Mouse (Mus musculus) midbrain, embryonic 16.5 days (tissue): ENCODE results near the gene Trip4. TPM values are rescaled to one million over a fixed set of nuclear protein-coding genes. Genes with fewer than 3 reads are reported as not detected.

ENCODE experiments used
- ATAC-seq: fragments of 200-750 bp; cut with Nextera tagmentation; 2 replicates; pipeline ENCODE4 v1.8.0; 2017; ENCODE audit warnings: moderate TSS enrichment
- H3K27ac ChIP-seq: fragments of 300-500 bp; sonication (generic); 2 replicates; pipeline ENCODE4 v1.5.1; 2014; ENCODE audit warnings: mild to moderate bottlenecking, low read length, mixed read lengths
- H3K27me3 ChIP-seq: fragments of 300-500 bp; sonication (generic); 2 replicates; pipeline ENCODE4 v1.6.1; 2014; ENCODE audit warnings: low read depth, low read length, mixed read lengths; ENCODE audit not compliant: control insufficient read depth, insufficient read depth
- H3K36me3 ChIP-seq: fragments of 300-500 bp; sonication (generic); 2 replicates; pipeline ENCODE4 v1.6.1; 2014; ENCODE audit warnings: mild to moderate bottlenecking, low read length, moderate library complexity, mixed read lengths; ENCODE audit not compliant: control insufficient read depth, insufficient read depth
- H3K4me1 ChIP-seq: fragments of 300-500 bp; sonication (generic); 2 replicates; pipeline ENCODE4 v1.6.1; 2014; ENCODE audit warnings: mild to moderate bottlenecking, low read length, mixed read lengths; ENCODE audit not compliant: control insufficient read depth, insufficient read depth
- H3K4me2 ChIP-seq: fragments of 300-500 bp; sonication (generic); 2 replicates; pipeline ENCODE4 v1.6.1; 2014; ENCODE audit warnings: mild to moderate bottlenecking, low read length, mixed read lengths
- H3K4me3 ChIP-seq: fragments of 300-500 bp; sonication (generic); 2 replicates; pipeline ENCODE4 v1.5.1; 2014; ENCODE audit warnings: low read depth, mild to moderate bottlenecking, low read length, moderate library complexity, mixed read lengths
- H3K9ac ChIP-seq: fragments of 300-500 bp; sonication (generic); 2 replicates; pipeline ENCODE4 v1.6.1; 2014; ENCODE audit warnings: low read depth, low read length, mixed read lengths
- H3K9me3 ChIP-seq: fragments of 300-500 bp; sonication (generic); replicated peaks from 2 replicates; pipeline ENCODE4 v1.6.1; 2014; ENCODE audit warnings: mild to moderate bottlenecking, low read length, mixed read lengths; ENCODE audit not compliant: control insufficient read depth, poor library complexity, severe bottlenecking
- WGBS: fragments of 180-500 bp; shearing (Covaris S2); extraction: QIAGEN DNeasy Blood & Tissue Kit; methylation state at CpG from one replicate; pipeline ENCODE4 v1.1.7; 2014; 5-methylcytosine and 5-hydroxymethylcytosine counted together
- polyA plus RNA-seq: library from polyadenylated mRNA; unstranded; fragments of >200 nt; fragmentation: Nextera tagmentation; extraction: Ambion mirVana; gene quantifications from 2 replicates; pipeline ENCODE4 v1.2.1, GENCODE M21; 2015

The Trip4 gene
- 33.8 and 35.8 TPM in 2 replicates for polyA plus RNA-seq

DNA sequence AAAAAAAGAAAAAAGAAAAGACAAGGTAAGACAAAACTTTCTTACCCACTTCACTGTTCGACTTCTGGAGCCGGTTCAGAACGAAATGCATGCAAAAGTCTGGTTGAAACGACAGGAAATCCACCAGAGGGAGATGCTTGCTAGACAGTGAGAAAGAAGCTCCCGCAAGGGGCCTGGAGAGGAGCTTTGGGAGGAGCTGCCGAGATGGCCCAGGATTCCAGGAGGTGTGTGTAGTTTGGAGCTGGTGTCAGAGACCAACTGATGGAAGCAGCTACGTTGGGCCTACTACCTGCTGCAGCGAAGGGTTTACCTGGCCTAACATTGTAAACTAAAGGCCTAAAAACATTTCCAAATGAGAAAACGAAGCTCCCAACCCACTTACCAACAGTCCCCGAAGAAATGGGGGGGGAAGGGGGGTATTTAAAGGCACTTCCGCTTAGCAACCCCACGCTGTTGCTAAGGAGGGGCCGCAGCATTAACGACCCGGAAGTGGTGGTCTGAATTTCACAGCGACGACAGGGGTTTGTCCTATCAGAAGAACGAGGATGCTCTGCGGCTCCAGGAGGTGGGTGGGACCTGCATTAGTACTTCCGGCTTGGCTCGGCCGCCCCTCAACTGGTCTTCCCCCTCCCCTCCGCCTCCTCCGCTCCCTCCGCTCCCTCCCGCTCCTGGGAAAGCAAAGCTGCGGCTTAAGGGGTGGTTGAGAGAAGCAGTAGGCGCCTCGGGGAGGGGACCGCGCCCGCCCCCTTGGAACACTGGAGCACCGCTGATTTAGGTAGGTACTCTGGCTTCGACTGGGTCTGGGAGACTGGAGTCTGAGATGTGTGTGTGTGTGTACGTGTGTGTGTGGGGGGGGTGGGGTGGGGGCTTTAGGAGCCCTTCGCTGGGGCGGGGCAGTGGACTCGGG, at the start of gene Trip4, which contains the start of gene Csnk1g1:
Trip4 (minus strand) TSS at position 401 of the 907 bp plus-strand sequence.
Csnk1g1 (plus strand) TSS at position 531 of the 907 bp plus-strand sequence.
- ATAC-seq = peak; percentile 99
- no peaks in the 10 kb centered on the region for H3K27me3 ChIP-seq
- under 1% methylated on average over 38 of the region's 38 CpGs for WGBS

DNA sequence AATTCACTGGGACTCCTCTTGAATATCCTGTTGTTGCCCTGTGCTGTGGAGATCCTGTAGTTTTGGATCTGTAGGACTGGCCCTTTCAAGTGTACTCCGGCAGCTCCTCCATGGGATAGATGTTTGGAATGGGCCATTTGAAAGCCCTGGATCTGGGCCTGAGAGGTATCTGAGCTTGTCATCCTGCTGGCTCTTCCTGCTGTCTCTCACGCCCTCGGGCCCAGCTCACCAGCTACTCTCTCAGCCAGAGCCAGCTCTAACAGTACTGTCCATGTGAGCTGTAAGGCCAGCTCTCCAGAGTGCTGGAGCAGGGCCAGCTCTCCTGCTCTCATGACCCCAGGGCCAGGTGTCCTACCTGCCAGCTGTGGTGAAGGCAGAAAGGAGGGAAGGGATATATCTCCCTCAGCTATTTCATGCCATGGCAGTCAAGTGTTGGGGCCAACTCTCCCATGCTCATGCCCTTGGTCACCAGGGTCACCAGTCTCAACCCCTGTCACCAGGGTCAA, 42.5 kb upstream of the Trip4 start:
- Histone ChIP-seq H3K4me3 (no peak overlapping the region), H3K36me3 (no peaks in the 10 kb centered on the region; the same call in 1 of the 2 replicates), H3K4me2 (no peak overlapping the region), H3K9ac (no peak overlapping the region), H3K9me3 (no peaks in the 10 kb centered on the region), H3K27me3 (no peaks in the 10 kb centered on the region), H3K27ac (no peak overlapping the region), H3K4me1 (no peaks in the 10 kb centered on the region)
- WGBS = 92% methylated on average over 3 of the region's 3 CpGs
- ATAC-seq = no peak

More for the DNA sequence above, at the start of gene Trip4, which contains the start of gene Csnk1g1:
- Histone ChIP-seq H3K4me3 (peak within 1 kb of the TSS; percentile 83), H3K27ac (peak within 1 kb of the TSS; percentile 89), H3K9me3 (no peaks in the 10 kb centered on the region), H3K9ac (peak within 1 kb of the TSS; percentile 82), H3K4me2 (peak within 1 kb of the TSS; percentile 82), H3K4me1 (peaks cover 21% of the 10 kb centered on the region), H3K36me3 (no peaks in the 10 kb centered on the region)

DNA sequence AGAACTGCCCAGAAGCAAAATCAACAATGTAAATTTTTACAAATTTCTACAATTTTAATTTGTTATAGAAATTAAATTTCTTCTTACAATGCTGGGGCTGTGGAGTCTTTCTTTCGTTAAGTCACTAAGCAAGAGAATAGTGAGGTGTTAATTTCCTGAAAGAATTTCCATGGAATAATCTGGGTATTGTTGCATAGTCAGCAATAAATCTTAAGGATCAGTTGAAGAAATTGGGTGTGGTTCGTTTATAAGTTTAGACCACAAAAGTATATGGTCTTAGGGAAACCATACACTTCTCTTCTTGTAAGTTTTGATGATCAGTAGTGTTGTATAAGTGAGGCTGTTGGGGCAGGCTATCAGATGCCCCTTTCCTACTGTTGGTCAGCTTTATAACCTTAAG, 29.0 kb upstream of the Trip4 start:
- WGBS = 94% methylated on average over 2 of the region's 2 CpGs
- H3K27ac ChIP-seq = no peak overlapping the region
- H3K9me3 ChIP-seq = no peaks in the 10 kb centered on the region
- no peaks in the 10 kb centered on the region for H3K36me3 ChIP-seq
- H3K4me2 ChIP-seq = no peak overlapping the region
- no peak overlapping the region for H3K4me3 ChIP-seq
- no peak overlapping the region for H3K9ac ChIP-seq
- no peaks in the 10 kb centered on the region for H3K27me3 ChIP-seq
- ATAC-seq = no peak
- no peaks in the 10 kb centered on the region; the same call in 1 of the 2 replicates for H3K4me1 ChIP-seq

DNA sequence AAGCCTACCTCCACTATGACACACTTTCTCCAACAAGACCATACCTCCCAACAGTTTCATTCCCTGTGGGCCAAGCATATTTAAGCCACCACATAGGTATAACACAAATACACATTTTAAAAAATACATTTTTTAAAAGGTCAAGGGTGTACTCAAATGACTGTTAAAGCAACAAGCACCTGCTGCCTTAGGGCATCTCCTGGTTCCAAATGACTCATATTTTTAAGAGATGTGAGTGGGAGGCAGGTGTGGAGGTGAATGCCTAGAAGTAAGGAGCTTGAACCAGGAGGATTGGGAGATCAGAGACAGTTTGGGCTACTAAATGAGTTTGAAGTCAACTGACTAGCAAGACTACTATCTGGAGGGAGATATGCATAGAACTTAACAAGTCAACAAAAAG, 21.2 kb upstream of the Trip4 start:
- H3K27ac ChIP-seq = no peak overlapping the region
- H3K9me3 ChIP-seq = no peaks in the 10 kb centered on the region
- H3K27me3 ChIP-seq = no peaks in the 10 kb centered on the region
- peaks cover 3% of the 10 kb centered on the region for H3K4me1 ChIP-seq
- ATAC-seq = no peak
- no peak overlapping the region for H3K4me3 ChIP-seq
- H3K36me3 ChIP-seq = no peaks in the 10 kb centered on the region
- no peak overlapping the region for H3K4me2 ChIP-seq
- H3K9ac ChIP-seq = no peak overlapping the region

DNA sequence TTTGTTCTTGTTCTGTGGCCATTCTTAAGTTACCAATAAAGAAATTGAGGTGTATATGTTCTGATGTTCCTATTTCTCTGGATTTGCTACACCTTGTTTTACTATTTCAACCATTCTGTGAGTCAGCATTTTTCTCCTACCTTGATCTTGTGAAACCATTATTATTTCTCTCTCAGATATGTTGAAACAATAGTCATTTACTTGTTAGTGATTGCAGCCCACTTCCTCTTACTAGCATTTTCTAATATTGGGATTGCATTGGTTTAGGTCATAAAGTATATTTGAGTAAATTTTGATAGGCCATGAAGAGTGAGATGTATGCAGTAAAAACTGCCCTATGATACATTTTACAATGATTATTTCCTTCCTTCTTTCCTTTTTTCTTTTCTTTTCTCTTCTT, 19.9 kb upstream of the Trip4 start:
- no peaks in the 10 kb centered on the region for H3K9me3 ChIP-seq
- ATAC-seq = no peak
- no peak overlapping the region for H3K27ac ChIP-seq
- H3K4me1 ChIP-seq = peaks cover 3% of the 10 kb centered on the region
- H3K36me3 ChIP-seq = no peaks in the 10 kb centered on the region
- H3K4me2 ChIP-seq = no peak overlapping the region
- H3K27me3 ChIP-seq = no peaks in the 10 kb centered on the region
- no peak overlapping the region for H3K9ac ChIP-seq
- H3K4me3 ChIP-seq = no peak overlapping the region

DNA sequence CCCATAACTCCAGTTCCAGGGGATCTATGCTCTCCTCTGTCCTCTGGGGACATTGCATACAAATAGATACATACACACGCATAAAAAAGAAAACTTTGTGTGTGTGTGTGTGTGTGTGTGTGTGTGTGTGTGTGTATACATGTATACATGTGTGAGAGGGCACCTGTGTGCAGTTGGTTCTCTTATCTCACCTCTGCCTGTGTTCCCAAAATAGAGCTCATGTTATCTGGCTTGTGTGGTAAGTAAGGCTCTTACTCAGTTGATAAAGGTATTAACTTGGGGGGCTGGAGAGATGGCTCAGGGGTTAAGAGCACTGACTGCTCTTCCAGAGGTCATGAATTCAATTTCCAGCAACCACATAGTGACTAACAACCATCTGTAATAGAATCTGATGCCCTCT, 8.4 kb upstream of the Trip4 start:
- Histone ChIP-seq H3K27me3 (no peaks in the 10 kb centered on the region), H3K4me3 (no peak overlapping the region), H3K4me2 (no peak overlapping the region), H3K4me1 (no peaks in the 10 kb centered on the region), H3K36me3 (no peaks in the 10 kb centered on the region), H3K27ac (no peak overlapping the region), H3K9me3 (no peaks in the 10 kb centered on the region), H3K9ac (no peak overlapping the region)
- ATAC-seq = no peak
- 93% methylated on average over 1 of the region's 1 CpGs for WGBS

DNA sequence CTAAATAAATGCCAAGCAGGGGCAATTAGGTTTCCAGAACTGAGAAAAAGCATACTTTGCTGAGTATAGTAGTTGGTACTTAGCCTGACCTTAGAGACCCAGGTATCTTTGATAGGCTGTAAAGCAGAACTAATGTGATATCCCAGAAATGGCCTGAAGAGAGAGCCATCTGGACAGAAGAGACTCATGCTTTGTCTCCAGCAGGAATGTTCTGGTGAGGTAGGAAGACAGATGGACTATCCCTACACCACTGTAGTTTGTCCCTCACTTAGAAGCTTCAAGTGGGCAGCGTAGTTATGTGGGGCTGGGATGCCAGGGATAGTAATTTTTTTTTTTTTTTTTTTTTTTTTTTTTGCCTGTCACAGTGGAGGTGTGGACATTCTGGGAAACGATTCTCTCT, 5.4 kb upstream of the Trip4 start:
- no peaks in the 10 kb centered on the region for H3K9me3 ChIP-seq
- no peak overlapping the region for H3K4me3 ChIP-seq

DNA sequence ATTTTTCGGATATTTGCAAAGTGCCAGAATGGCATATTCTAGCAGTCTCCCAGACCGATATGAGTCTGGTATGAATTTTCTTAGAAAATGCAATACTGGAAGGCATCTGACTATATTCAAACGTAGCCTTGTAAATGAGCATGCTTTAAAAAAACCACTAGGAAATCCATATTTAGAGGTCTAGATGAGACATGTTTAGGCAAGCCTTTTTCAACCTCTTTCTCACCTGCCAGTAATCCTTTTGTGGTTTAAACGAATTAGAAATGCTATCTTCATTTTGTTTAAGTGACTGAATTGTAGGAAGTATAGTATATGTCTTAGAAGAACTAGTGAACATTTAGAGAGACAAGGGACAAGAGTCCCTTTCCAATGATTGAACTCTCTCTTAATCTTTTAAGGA, 1.2 kb upstream of the Trip4 start:
- peak overlapping the region; percentile 83 for H3K4me3 ChIP-seq
- peak overlapping the region; percentile 89 for H3K27ac ChIP-seq
- no peaks in the 10 kb centered on the region for H3K9me3 ChIP-seq
- H3K4me2 ChIP-seq = peak overlapping the region; percentile 82
- WGBS = 6% methylated on average over 4 of the region's 4 CpGs
- H3K9ac ChIP-seq = peak overlapping the region; percentile 82
- no peaks in the 10 kb centered on the region for H3K27me3 ChIP-seq
- peaks cover 21% of the 10 kb centered on the region for H3K4me1 ChIP-seq
- H3K36me3 ChIP-seq = no peaks in the 10 kb centered on the region
- ATAC-seq = no peak

More for the DNA sequence above, 5.4 kb upstream of the Trip4 start:
- 68% methylated on average over 2 of the region's 2 CpGs for WGBS
- ATAC-seq = no peak
- H3K36me3 ChIP-seq = no peaks in the 10 kb centered on the region
- H3K4me1 ChIP-seq = peaks cover 13% of the 10 kb centered on the region
- no peaks in the 10 kb centered on the region for H3K27me3 ChIP-seq
- no peak overlapping the region for H3K9ac ChIP-seq
- H3K27ac ChIP-seq = no peak overlapping the region
- no peak overlapping the region for H3K4me2 ChIP-seq

DNA sequence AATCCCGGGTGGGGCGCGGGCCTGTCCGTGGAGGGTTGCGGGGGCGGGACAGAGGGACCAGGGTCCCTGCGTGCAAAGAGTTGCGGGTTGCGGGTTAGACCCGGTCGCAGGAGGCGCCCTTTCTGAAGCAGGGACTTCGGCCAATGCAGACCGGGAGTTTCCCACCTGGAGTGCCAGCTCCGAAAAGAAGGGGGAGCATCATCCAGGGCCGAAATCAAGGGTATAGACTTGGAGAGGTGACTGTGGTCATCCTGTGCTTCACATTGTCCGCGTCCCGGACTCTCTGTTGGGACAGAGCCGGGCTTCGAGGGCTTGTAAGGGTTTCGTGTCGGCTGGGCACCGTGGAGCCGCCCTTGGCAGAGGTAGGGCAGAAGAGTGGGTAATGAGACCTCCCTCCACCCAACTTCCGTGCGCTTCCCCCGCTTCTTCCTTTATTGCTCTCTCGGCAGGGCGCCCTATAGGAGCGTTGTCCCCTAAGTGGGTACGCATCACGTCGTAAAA, 757 bp upstream of the Trip4 start:
- 0% methylated on average over 33 of the region's 34 CpGs for WGBS

More for the DNA sequence above, 757 bp upstream of the Trip4 start:
- peak overlapping the region; percentile 83 for H3K4me3 ChIP-seq
- peaks cover 21% of the 10 kb centered on the region for H3K4me1 ChIP-seq
- H3K27ac ChIP-seq = peak overlapping the region; percentile 89
- no peaks in the 10 kb centered on the region for H3K36me3 ChIP-seq
- no peaks in the 10 kb centered on the region for H3K27me3 ChIP-seq
- no peaks in the 10 kb centered on the region for H3K9me3 ChIP-seq
- H3K4me2 ChIP-seq = peak overlapping the region; percentile 82
- ATAC-seq = peak; percentile 79
- H3K9ac ChIP-seq = peak overlapping the region; percentile 82
